Mouse (Mus musculus) stomach, postnatal 0 days (tissue): ENCODE results near the gene Olfr430.

Experiments used
- CTCF ChIP-seq: IDR thresholded peaks from 2 replicates; pipeline ENCODE4 v1.5.1; 2016; ENCODE audit warnings: antibody characterized with exemption, low read depth, mild to moderate bottlenecking, moderate library complexity
- EP300 ChIP-seq: optimal IDR thresholded peaks from 2 replicates; pipeline ENCODE3; 2016; ENCODE audit warnings: antibody characterized with exemption

DNA sequence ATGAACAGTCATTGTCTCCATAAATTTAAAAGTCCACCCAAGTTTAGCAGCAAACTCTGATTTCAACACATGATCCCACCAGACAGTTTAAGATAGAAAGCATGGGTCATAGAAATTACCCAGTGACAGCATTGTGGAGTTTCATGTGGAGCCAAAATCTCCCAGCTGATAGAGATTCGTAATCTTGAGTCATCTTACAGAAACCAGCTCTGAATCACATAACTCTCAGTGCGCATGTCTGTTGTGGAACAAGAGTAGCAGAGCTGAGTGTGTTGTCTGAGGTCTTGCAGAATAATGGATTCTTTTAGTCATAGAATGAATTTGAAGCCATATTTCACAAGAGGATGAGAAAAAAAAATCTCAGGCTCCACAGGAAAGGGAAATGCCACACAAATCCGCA is 13.4 kb upstream of the Olfr430 start:
- TF ChIP-seq CTCF, result no peak
- TF ChIP-seq EP300, result no peak
